Mouse (Mus musculus): ENCODE results near the gene Atp5h.
"Not testable (repeated sequence)": the region's sequence is repeated elsewhere in the genome, so short reads cannot be mapped to it uniquely, and the experiment has no call there.

Atp5h gene

GRCm38 (mm10) chr11:115419531-115420237, at the start of gene Atp5h, which contains the start of gene Kctd2:
TSS of gene Atp5h (minus strand) at chr11:115419962.
TSS of gene Kctd2 (plus strand) at chr11:115420128.
- peak; percentile 97 for DNase-seq (ENCODE audit: low spot score)

DNA sequence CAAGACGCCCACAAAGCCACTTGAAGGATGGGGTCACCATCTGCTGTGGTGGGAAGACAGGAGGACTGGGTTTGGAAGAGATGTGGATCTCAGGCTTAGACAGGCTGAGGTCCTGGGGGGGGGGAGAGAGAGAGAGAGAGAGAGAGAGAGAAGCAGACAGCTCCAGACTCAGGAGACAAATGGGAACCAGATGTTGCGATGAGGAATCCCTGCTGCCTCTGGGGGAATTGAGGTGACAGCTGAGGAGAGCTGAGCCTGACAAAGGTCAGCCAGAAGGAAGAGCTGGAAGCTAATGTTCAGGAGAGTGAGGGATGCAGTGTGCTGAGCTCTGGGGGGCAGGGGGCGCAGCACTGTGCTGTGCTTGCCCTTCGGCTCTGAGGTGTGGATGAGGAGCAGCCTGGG, 47.5 kb upstream of the Atp5h start:
- peak; percentile 27 for DNase-seq (ENCODE audit: low spot score)

DNA sequence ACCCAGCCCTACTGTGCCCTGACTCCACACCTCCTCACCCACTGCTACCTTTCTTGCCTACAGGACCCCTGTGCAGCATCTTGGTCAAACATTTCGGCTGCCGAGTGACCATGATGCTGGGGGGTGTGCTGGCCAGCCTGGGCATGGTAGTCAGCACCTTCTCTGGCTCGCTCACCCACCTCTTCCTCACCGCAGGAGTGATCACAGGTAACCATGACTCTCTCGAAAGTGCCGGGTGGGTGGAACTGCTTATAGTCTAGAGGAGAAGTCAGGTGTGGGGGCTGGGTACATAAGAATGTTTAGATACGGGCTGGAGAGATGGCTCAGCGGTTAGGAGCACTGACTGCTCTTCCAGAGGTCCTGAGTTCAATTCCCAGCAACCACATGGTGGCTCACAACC, 45.1 kb upstream of the Atp5h start:
- DNase-seq (ENCODE audit: low spot score) = no peak

DNA sequence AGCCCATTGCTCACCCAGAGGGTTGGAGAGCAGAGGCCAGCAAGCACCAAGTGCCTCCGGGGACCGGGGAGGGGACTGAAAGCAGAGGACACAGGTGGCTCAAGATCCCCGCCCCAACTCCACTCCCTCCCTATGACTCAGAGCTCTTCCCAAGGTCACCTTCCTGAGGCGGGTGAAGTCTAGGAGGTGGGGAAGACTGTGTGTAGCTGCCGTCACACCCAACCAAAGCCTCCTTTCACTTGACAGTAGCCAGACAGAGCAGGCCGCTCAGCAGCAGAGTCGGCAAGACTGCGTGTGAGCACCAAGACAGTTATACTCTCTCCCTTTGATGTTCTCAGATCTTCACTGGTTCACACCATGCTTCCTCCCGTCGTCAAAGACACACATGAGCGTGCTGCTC, 43.6 kb upstream of the Atp5h start:
- DNase-seq (ENCODE audit: low spot score) = no peak

- DNase-seq (ENCODE audit: low spot score) = no peak
These were observed 42.6 kb upstream of the Atp5h start, which contains the start of gene Slc16a5 for GRCm38 (mm10) chr11:115462243-115462891. TSS of gene Slc16a5 (plus strand) at chr11:115462474.

DNA sequence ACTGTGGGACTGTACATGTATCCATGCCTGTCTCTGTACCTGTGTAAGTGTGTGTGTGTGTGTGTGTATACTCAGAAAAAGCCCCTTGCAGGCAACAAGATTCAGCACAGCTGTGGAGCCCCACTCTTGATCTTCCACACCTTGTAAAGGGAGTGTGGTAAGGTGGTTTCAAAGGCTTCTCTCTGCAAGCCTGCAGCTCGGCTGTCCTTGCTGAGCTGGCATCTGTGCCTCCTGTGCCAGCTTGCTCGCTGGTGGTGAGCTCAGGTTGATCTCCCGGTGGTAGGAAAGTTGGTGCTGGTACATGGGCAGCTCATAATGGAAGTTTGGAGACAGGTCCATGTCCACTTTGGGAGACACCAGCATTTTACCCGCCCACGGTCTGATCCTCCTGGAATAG, 42.1 kb upstream of the Atp5h start:
- no peak for DNase-seq (ENCODE audit: low spot score)

GRCm38 (mm10) chr11:115460976-115461375, 41.2 kb upstream of the Atp5h start:
- DNase-seq (ENCODE audit: low spot score) = no peak

- no peak for DNase-seq (ENCODE audit: low spot score)
These were observed 37.6 kb upstream of the Atp5h start for GRCm38 (mm10) chr11:115457405-115457804.

DNA sequence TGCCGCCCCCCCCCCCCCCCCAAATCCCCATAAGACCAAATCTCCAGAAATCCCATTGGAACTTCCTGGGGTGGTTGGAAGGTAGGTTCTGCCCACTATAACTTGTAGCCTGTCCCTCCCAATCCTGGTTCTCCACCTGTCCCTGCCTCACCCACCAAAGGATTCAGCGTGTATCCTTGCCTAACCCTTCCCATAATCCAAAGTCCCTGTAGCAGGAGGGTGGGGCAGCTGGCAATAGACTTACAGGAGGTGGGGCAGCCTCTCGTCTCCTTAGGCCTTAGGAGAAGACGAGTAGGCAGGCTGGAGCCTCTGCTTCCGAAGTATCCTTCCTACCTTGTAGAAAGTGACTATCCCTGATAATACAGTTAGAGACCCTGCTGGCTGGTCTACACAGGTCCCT, 36.4 kb upstream of the Atp5h start:
- DNase-seq (ENCODE audit: low spot score) = no peak

DNA sequence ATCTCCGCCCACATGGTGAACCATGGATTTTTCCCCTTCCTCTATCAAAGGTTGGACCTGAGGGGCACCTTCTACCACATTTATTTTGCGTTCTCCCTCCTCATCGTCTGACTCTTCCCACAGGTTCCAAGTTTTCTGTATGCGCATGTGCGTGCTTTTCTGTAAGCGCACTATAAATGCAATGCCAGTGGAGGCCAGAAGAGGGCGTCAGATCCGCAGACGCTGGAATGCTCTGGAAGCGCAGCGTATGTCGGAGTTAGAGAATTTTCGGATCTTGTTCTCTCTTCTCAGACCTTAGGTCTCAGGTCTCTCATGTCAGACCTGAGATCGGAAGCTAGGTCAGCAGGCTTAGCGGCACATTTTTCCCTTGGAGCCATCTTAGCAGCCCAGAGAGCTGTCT, 35.9 kb upstream of the Atp5h start:
- no peak for DNase-seq (ENCODE audit: low spot score)

DNA sequence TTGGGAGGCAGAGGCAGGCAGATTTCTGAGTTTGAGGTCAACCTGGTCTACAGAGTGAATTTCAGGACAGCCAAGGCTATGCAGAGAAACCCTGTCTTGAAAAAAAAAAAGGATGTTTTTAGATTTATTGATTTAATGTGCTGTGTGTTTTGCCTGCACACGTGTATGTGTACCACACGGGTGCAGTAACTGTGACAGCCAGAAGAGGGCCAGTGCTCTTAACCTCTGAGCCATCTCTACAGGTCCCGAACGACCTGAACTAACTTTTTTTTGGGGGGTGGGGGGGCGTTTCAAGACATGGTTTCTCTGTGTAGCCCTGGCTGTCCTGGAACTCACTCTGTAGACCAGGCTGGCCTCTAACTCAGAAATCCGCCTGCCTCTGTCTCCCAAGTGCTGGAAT, 35.1 kb upstream of the Atp5h start:
- DNase-seq (ENCODE audit: low spot score) = not testable (repeated sequence)

DNA sequence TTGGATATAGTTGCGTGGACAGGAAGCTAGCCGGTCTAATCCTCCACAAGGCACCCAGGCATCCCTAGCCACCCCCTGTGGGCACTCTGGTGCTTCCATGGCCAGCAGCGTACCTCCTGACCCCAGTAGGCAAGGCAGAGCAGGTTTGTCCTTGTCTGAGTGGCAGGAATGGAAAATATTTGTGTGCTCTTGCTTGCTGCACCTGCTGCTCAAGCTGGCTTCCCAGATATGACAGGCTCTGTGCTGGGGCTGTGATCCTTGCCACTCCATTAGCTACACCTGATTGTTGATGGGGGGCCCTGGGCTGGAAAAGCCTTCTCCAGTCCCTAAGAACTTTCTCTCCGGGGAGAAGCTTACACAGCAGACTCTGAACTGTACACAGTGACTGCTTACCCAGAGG, 33.5 kb upstream of the Atp5h start:
- no peak for DNase-seq (ENCODE audit: low spot score)

GRCm38 (mm10) chr11:115452281-115452860, 32.6 kb upstream of the Atp5h start:
- no peak for DNase-seq (ENCODE audit: low spot score)

- no peak for DNase-seq (ENCODE audit: low spot score)
These were observed 32.0 kb upstream of the Atp5h start for GRCm38 (mm10) chr11:115451781-115452241.

DNA sequence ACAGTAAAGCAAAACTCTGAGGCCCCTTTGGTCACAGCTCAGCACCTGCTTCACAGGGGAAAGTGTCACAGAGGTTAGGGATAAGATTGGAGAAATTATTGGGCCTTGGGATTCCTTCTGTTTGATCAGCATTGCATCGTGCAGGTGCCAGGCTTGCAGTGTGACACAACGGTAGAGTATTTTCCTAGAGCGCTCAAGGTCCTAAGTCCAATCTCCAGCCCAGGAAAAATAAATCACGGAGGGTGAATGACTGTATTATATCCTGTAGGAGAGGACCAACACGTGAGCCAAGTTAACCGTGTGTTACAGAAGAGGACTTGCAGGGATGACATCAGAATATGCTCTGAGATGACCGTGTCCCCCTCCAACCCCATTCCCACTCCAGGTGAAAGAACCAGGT, 30.4 kb upstream of the Atp5h start:
- DNase-seq (ENCODE audit: low spot score) = no peak

- no peak for DNase-seq (ENCODE audit: low spot score)
These were observed 29.2 kb upstream of the Atp5h start for GRCm38 (mm10) chr11:115448998-115449397.

DNA sequence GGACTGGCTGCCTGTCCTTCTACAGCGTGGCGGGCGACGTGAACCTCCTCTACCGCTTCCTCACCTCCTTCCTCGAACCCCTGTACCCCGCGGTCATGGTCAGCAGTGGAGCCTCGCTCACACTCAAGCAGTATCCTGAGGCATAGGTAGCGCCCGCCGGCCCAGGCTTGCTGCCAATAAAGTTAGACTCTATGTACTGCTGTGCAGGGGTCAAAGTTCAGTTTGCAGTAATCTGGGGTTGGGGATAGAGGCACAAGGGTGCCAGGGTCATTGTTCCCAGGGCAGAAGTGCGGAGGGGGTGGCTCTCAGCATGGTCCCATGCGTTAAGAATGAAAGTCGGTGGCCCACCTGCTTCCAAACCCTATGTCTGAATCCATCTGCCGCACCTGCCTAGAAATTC, 28.3 kb upstream of the Atp5h start:
- no peak for DNase-seq (ENCODE audit: low spot score)

GRCm38 (mm10) chr11:115447321-115447885, 27.6 kb upstream of the Atp5h start:
- no peak for DNase-seq (ENCODE audit: low spot score)

- DNase-seq (ENCODE audit: low spot score) = no peak
These were observed 27.1 kb upstream of the Atp5h start for GRCm38 (mm10) chr11:115446906-115447305.

DNA sequence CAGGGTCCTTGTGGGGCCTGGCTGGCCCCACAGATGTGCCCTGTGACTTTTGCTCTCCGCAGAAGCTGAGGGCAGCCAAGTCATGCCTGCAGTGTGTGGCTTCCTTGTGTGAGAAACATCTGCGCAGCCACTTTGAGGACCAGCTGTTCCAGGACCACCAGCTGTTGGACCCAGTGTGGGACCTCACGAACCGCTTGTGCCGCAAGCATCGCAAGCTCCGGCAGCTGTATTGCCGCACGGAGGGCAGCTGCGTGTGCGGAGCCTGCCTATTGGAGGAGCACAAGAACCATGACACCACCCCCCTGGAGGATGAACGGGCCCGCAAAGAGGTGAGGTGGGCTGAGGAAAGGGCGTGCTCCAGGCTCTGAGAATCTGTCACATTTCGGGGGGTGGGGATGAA, 21.7 kb upstream of the Atp5h start:
- DNase-seq (ENCODE audit: low spot score) = no peak

DNA sequence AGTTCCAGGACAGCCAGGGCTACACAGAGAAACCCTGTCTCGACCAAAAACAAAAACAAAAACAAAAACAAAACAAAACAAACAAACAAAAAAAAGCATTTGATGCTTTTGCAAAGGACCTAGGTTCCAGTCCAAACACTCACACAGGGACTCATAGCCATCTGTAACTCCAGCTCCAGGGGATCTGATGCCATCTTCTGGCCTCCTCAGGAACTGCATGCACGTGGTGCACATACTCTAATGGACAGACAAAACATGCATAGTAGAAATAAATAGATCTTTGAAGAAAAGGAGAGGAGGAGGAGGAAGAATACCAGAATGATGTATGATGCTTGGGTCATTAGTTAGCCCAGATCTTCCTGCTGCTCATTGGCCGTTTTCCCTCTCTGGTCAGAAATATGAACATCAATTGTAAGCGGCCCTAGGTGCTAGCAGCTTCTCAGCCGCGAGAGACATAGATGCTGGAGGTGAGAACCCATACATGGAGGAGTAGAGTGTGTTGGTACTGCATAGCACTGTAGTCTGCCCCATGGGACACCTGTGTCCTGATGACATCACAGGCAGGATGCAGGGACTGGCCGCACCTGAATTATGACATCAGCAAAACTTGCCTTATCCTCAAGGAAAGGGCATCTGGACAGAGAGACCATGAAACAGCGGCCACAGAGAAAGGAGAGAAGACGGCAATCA, 20.3 kb upstream of the Atp5h start, which contains the start of gene Trim80:
Trim80 (plus strand) TSS at position 640 of the 690 bp plus-strand sequence.
- no peak for DNase-seq (ENCODE audit: low spot score)

GRCm38 (mm10) chr11:115439326-115439725, 19.6 kb upstream of the Atp5h start:
- DNase-seq (ENCODE audit: low spot score) = no peak
